Mouse (Mus musculus): ENCODE data around the gene Dpp9. TPM values are rescaled to one million over a fixed set of nuclear protein-coding genes. Genes with fewer than 3 reads are reported as not detected.

The Dpp9 gene
- polyA plus RNA-seq, 1 experiment = 51.8 TPM

DNA sequence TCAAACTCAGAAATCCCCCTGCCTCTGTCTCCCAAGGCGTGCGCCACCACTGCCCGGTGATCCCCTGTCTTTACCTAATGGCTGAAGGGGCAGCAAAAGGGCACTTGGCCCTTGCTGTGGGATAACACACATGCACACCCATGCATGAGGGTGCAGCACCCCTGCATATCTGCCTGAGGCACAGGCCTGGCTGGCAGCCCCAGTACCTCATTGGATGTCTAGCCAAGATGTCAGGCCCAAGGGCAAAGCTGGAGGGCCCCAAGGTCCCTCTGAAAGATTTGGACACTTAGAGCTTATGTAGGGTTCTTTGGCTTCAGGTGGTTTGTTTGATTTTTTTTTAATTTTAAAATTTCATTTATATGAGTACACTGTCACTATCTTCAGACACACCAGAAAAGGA lies 43.3 kb downstream of the Dpp9 start:
- H3K79me2 ChIP-seq (ENCODE audit: control insufficient read depth, insufficient read depth) = peaks cover 4% of the 10 kb centered on the region
- no peak for TF ChIP-seq MYOG (IDR thresholded peaks at IDR 0.05; ENCODE audit: control insufficient read depth, extremely low read depth, insufficient read length)
- no peak for TF ChIP-seq CTCF (IDR thresholded peaks at IDR 0.05; ENCODE audit: control insufficient read depth, insufficient read depth, insufficient read length)
- TF ChIP-seq CEBPB (IDR thresholded peaks at IDR 0.05; ENCODE audit: low read depth) = no peak
- no peak for TF ChIP-seq MYOD1 (IDR thresholded peaks at IDR 0.05; ENCODE audit: control insufficient read depth, insufficient read length, low read depth)
- TF ChIP-seq FOSL1 (IDR thresholded peaks at IDR 0.05; ENCODE audit: insufficient read depth, low read length, poor library complexity, severe bottlenecking) = no peak
- TF ChIP-seq MAX (IDR thresholded peaks at IDR 0.05) = no peak
- no peak for TF ChIP-seq USF1 (IDR thresholded peaks at IDR 0.05; ENCODE audit: low read depth)
- H3ac ChIP-seq (ENCODE audit: control insufficient read depth, insufficient read length, low read depth) = no peak overlapping the region
- no peak overlapping the region for H3K4me3 ChIP-seq (ENCODE audit: insufficient read depth, poor library complexity, severe bottlenecking)
- peaks cover 36% of the 10 kb centered on the region for H3K36me3 ChIP-seq (ENCODE audit: control insufficient read depth, insufficient read depth)
- no peaks in the 10 kb centered on the region for H3K79me3 ChIP-seq (ENCODE audit: low read depth)
- no peaks in the 10 kb centered on the region for H3K27me3 ChIP-seq (ENCODE audit: control insufficient read depth, insufficient read depth, insufficient read length)

- H3K4me3 ChIP-seq (ENCODE audit: insufficient read depth, poor library complexity, severe bottlenecking) = no peak overlapping the region
- no peaks in the 10 kb centered on the region for H3K79me2 ChIP-seq (ENCODE audit: control insufficient read depth, insufficient read depth)
- H3K79me3 ChIP-seq (ENCODE audit: low read depth) = no peaks in the 10 kb centered on the region
- no peak for TF ChIP-seq CTCF (IDR thresholded peaks at IDR 0.05; ENCODE audit: control insufficient read depth, insufficient read depth, insufficient read length)
- no peak for TF ChIP-seq MYOD1 (IDR thresholded peaks at IDR 0.05; ENCODE audit: control insufficient read depth, insufficient read length, low read depth)
- no peak for TF ChIP-seq FOSL1 (IDR thresholded peaks at IDR 0.05; ENCODE audit: insufficient read depth, low read length, poor library complexity, severe bottlenecking)
- no peak for TF ChIP-seq MYOG (IDR thresholded peaks at IDR 0.05; ENCODE audit: control insufficient read depth, extremely low read depth, insufficient read length)
- no peak for TF ChIP-seq USF1 (IDR thresholded peaks at IDR 0.05; ENCODE audit: low read depth)
- no peak for TF ChIP-seq CEBPB (IDR thresholded peaks at IDR 0.05; ENCODE audit: low read depth)
- no peak for TF ChIP-seq MAX (IDR thresholded peaks at IDR 0.05)
- no peaks in the 10 kb centered on the region for H3K27me3 ChIP-seq (ENCODE audit: control insufficient read depth, insufficient read depth, insufficient read length)
- H3ac ChIP-seq (ENCODE audit: control insufficient read depth, insufficient read length, low read depth) = no peak overlapping the region
- peaks cover 21% of the 10 kb centered on the region for H3K36me3 ChIP-seq (ENCODE audit: control insufficient read depth, insufficient read depth)
These were observed 45.2 kb downstream of the Dpp9 start for GRCm38 (mm10) chr17:56173401-56174046.

DNA sequence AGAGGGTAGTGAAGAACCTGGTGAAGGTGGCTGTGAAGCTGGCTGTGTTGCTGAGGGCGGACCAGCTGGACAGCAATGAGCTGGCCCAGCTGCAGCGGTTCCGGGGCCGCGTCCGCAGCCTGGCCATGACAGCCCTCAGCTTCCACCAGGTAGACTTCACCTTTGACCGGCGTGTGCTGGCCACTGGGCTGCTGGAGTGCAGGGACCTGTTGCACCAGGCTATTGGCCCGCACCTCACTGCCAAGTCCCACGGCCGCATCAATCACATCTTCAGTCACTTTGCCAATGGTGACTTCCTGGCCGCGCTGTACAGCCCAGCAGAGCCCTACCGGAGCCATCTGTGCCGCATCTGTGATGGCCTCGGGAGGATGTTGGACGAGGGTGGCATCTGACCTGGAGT lies 46.8 kb downstream of the Dpp9 start:
- no peak overlapping the region for H3ac ChIP-seq (ENCODE audit: control insufficient read depth, insufficient read length, low read depth)
- no peaks in the 10 kb centered on the region for H3K27me3 ChIP-seq (ENCODE audit: control insufficient read depth, insufficient read depth, insufficient read length)
- no peak overlapping the region for H3K4me3 ChIP-seq (ENCODE audit: insufficient read depth, poor library complexity, severe bottlenecking)
- TF ChIP-seq MYOG (IDR thresholded peaks at IDR 0.05; ENCODE audit: control insufficient read depth, extremely low read depth, insufficient read length) (no peak), MYOD1 (IDR thresholded peaks at IDR 0.05; ENCODE audit: control insufficient read depth, insufficient read length, low read depth) (no peak), CTCF (IDR thresholded peaks at IDR 0.05; ENCODE audit: control insufficient read depth, insufficient read depth, insufficient read length) (no peak), CEBPB (IDR thresholded peaks at IDR 0.05; ENCODE audit: low read depth) (no peak), MAX (IDR thresholded peaks at IDR 0.05) (no peak), USF1 (IDR thresholded peaks at IDR 0.05; ENCODE audit: low read depth) (no peak), FOSL1 (IDR thresholded peaks at IDR 0.05; ENCODE audit: insufficient read depth, low read length, poor library complexity, severe bottlenecking) (no peak)
- H3K36me3 ChIP-seq (ENCODE audit: control insufficient read depth, insufficient read depth) = peaks cover 7% of the 10 kb centered on the region
- H3K79me2 ChIP-seq (ENCODE audit: control insufficient read depth, insufficient read depth) = no peaks in the 10 kb centered on the region
- H3K79me3 ChIP-seq (ENCODE audit: low read depth) = no peaks in the 10 kb centered on the region

GRCm38 (mm10) chr17:56171456-56171855 lies 47.2 kb downstream of the Dpp9 start:
- Histone ChIP-seq H3K79me2 (ENCODE audit: control insufficient read depth, insufficient read depth) (no peaks in the 10 kb centered on the region), H3K27me3 (ENCODE audit: control insufficient read depth, insufficient read depth, insufficient read length) (no peaks in the 10 kb centered on the region), H3K79me3 (ENCODE audit: low read depth) (no peaks in the 10 kb centered on the region), H3ac (ENCODE audit: control insufficient read depth, insufficient read length, low read depth) (no peak overlapping the region), H3K36me3 (ENCODE audit: control insufficient read depth, insufficient read depth) (peaks cover 4% of the 10 kb centered on the region), H3K4me3 (ENCODE audit: insufficient read depth, poor library complexity, severe bottlenecking) (no peak overlapping the region)
- TF ChIP-seq CEBPB (IDR thresholded peaks at IDR 0.05; ENCODE audit: low read depth) (no peak), MAX (IDR thresholded peaks at IDR 0.05) (no peak)

GRCm38 (mm10) chr17:56170636-56171035 lies 48.1 kb downstream of the Dpp9 start:
- Histone ChIP-seq H3K4me3 (ENCODE audit: insufficient read depth, poor library complexity, severe bottlenecking) (no peak overlapping the region), H3K79me3 (ENCODE audit: low read depth) (no peaks in the 10 kb centered on the region), H3ac (ENCODE audit: control insufficient read depth, insufficient read length, low read depth) (no peak overlapping the region), H3K36me3 (ENCODE audit: control insufficient read depth, insufficient read depth) (no peaks in the 10 kb centered on the region), H3K27me3 (ENCODE audit: control insufficient read depth, insufficient read depth, insufficient read length) (no peaks in the 10 kb centered on the region), H3K79me2 (ENCODE audit: control insufficient read depth, insufficient read depth) (no peaks in the 10 kb centered on the region)
- TF ChIP-seq MYOG (IDR thresholded peaks at IDR 0.05; ENCODE audit: control insufficient read depth, extremely low read depth, insufficient read length) = no peak
- TF ChIP-seq FOSL1 (IDR thresholded peaks at IDR 0.05; ENCODE audit: insufficient read depth, low read length, poor library complexity, severe bottlenecking) = no peak

DNA sequence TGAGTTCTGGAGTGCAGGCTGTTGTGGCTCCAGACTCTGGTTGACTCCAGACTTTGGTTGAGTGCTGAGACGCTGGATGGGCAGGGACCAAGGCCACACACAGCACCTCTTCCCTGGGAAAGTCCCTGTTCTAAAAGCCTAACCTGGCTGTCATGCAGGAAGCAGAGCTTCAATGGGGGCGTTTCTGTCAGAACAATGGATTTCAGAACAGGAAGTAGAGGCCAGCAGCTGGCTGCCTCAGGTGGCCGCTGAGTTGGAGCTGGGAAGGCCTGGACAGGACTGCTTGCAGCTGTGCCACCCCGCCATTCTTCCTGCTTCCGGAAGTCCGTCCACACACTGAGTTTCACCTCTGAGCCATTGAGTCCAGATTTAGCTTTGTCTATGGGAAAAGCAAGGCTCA lies 48.9 kb downstream of the Dpp9 start:
- no peaks in the 10 kb centered on the region for H3K79me3 ChIP-seq (ENCODE audit: low read depth)
- no peak for TF ChIP-seq CTCF (IDR thresholded peaks at IDR 0.05; ENCODE audit: control insufficient read depth, insufficient read depth, insufficient read length)
- no peak for TF ChIP-seq USF1 (IDR thresholded peaks at IDR 0.05; ENCODE audit: low read depth)
- TF ChIP-seq MAX (IDR thresholded peaks at IDR 0.05) = no peak
- no peak for TF ChIP-seq CEBPB (IDR thresholded peaks at IDR 0.05; ENCODE audit: low read depth)
- no peak for TF ChIP-seq FOSL1 (IDR thresholded peaks at IDR 0.05; ENCODE audit: insufficient read depth, low read length, poor library complexity, severe bottlenecking)
- no peak for TF ChIP-seq MYOG (IDR thresholded peaks at IDR 0.05; ENCODE audit: control insufficient read depth, extremely low read depth, insufficient read length)
- no peak for TF ChIP-seq MYOD1 (IDR thresholded peaks at IDR 0.05; ENCODE audit: control insufficient read depth, insufficient read length, low read depth)
- H3K27me3 ChIP-seq (ENCODE audit: control insufficient read depth, insufficient read depth, insufficient read length) = no peaks in the 10 kb centered on the region
- H3K36me3 ChIP-seq (ENCODE audit: control insufficient read depth, insufficient read depth) = no peaks in the 10 kb centered on the region
- no peaks in the 10 kb centered on the region for H3K79me2 ChIP-seq (ENCODE audit: control insufficient read depth, insufficient read depth)
- H3K4me3 ChIP-seq (ENCODE audit: insufficient read depth, poor library complexity, severe bottlenecking) = no peak overlapping the region
- no peak overlapping the region for H3ac ChIP-seq (ENCODE audit: control insufficient read depth, insufficient read length, low read depth)

Data from C2C12 (cell line).